Mouse (Mus musculus) ES-E14 (cell line): ENCODE data around the gene Thbd. TPM values are rescaled to one million over a fixed set of nuclear protein-coding genes. Genes with fewer than 3 reads are reported as not detected.

Source experiments
- DNase-seq: peaks from one replicate; pipeline ENCODE4 v3.0.0-alpha.2; 2013; ENCODE audit warnings: low read depth, low spot score
- H3K27ac ChIP-seq: 2 replicates; pipeline ENCODE4 v1.5.1; 2012; ENCODE audit warnings: low read depth, mild to moderate bottlenecking, low read length, moderate library complexity, mixed read lengths; ENCODE audit not compliant: poor library complexity, insufficient read depth, severe bottlenecking
- H3K36me3 ChIP-seq: 2 replicates; pipeline ENCODE4 v1.6.1; 2012; ENCODE audit warnings: mild to moderate bottlenecking, low read length, moderate library complexity, mixed read lengths; ENCODE audit not compliant: control insufficient read depth, poor library complexity, insufficient read depth, severe bottlenecking
- H3K4me1 ChIP-seq, 2 experiments: fragments of 150-350 bp in 1 of 2; sonication (generic) in 1 of 2; 2 replicates each; pipeline ENCODE4 v1.6.1; 2012; ENCODE audit warnings: low read length in 2 of 2, mild to moderate bottlenecking in 1 of 2, mixed read lengths in 1 of 2; ENCODE audit not compliant: control insufficient read depth in 2 of 2, insufficient read depth in 2 of 2, poor library complexity in 1 of 2
- H3K4me3 ChIP-seq, 2 experiments: fragments of 150-350 bp in 1 of 2; sonication (generic) in 1 of 2; 2 replicates each; pipeline ENCODE4 v1.5.1; 2012; ENCODE audit warnings: low read length in 2 of 2, low read depth in 1 of 2, mild to moderate bottlenecking in 1 of 2, mixed read lengths in 1 of 2; ENCODE audit not compliant: insufficient read depth in 1 of 2, poor library complexity in 1 of 2, severe bottlenecking in 1 of 2
- H3K9ac ChIP-seq: 2 replicates; pipeline ENCODE4 v1.6.1; 2012; ENCODE audit warnings: low read depth, mild to moderate bottlenecking, low read length, mixed read lengths; ENCODE audit not compliant: poor library complexity, insufficient read depth, severe bottlenecking
- H3K9me3 ChIP-seq: fragments of 150-350 bp; sonication (generic); 2 replicates; pipeline ENCODE4 v1.6.1; 2012; ENCODE audit warnings: low read depth, mild to moderate bottlenecking, low read length; ENCODE audit not compliant: control insufficient read depth, insufficient read depth
- CHD2 ChIP-seq: IDR thresholded peaks from 2 replicates; pipeline ENCODE4 v1.6.1; 2014; ENCODE audit warnings: mild to moderate bottlenecking, low read depth, low read length, inconsistent platforms
- HCFC1 ChIP-seq: IDR thresholded peaks from 2 replicates; pipeline ENCODE4 v1.6.1; 2012; ENCODE audit warnings: low read length, inconsistent platforms, borderline replicate concordance; ENCODE audit not compliant: insufficient read depth
- MAFK ChIP-seq: IDR thresholded peaks from 2 replicates; pipeline ENCODE4 v1.6.1; 2014; ENCODE audit warnings: mild to moderate bottlenecking, low read depth, low read length, inconsistent platforms; ENCODE audit not compliant: insufficient read depth
- ZC3H11A ChIP-seq: IDR thresholded peaks from 2 replicates; pipeline ENCODE4 v1.6.1; 2012; ENCODE audit warnings: low read depth, mild to moderate bottlenecking, inconsistent platforms, low read length, borderline replicate concordance
- ZNF384 ChIP-seq: IDR thresholded peaks from 2 replicates; pipeline ENCODE4 v1.6.1; 2012; ENCODE audit warnings: low read depth, low read length, inconsistent platforms
- in situ Hi-C, 2 experiments: fragments of 600-800 bp; cut with MboI; formaldehyde crosslinking; loops; one replicate each; pipeline ENCODE4 v1.15.1; 2025; ENCODE audit warnings: low sequenced_read_pairs in 2 of 2, inconsistent platforms in 1 of 2; ENCODE audit not compliant: unreplicated experiment in 2 of 2
- total RNA-seq: library from RNA; depleted of rRNA; stranded (reverse); fragments of 300-350 nt; gene quantifications from 2 replicates; pipeline ENCODE4 v1.2.3, GENCODE M21; 2012

Thbd gene
- total RNA-seq, 1 experiment: 4.6 TPM

- Histone ChIP-seq H3K27ac (no peak overlapping the region), H3K9ac (no peak overlapping the region), H3K4me1 (no peaks in the 10 kb centered on the region), H3K9me3 (no peaks in the 10 kb centered on the region), H3K4me3 (peak overlapping the region; percentile 8 to 16; a peak in 2 of 4 replicates), H3K36me3 (no peaks in the 10 kb centered on the region)
- no peak for TF ChIP-seq ZNF384
- TF ChIP-seq CHD2: no peak
- TF ChIP-seq MAFK: no peak
- no peak for TF ChIP-seq ZC3H11A
- TF ChIP-seq HCFC1: no peak
- in situ Hi-C loops: no loop called here
- no peak for DNase-seq
Observed at GRCm38 (mm10) chr2:148406971-148407869, 768 bp downstream of the Thbd start.

- in situ Hi-C loops: no loop called here
- H3K9ac ChIP-seq: no peak overlapping the region
- no peaks in the 10 kb centered on the region for H3K36me3 ChIP-seq
- H3K4me1 ChIP-seq: no peaks in the 10 kb centered on the region
- H3K9me3 ChIP-seq: no peaks in the 10 kb centered on the region
- TF ChIP-seq MAFK (no peak), ZC3H11A (no peak), ZNF384 (no peak), HCFC1 (no peak), CHD2 (no peak)
- no peak for DNase-seq
- no peak overlapping the region for H3K27ac ChIP-seq
- H3K4me3 ChIP-seq: 0 out of 4 replicates have a peak overlapping the region, but pooled peaks of 1 of the 2 experiments have one; percentile 13
Observed at GRCm38 (mm10) chr2:148406160-148406970, 1.6 kb downstream of the Thbd start.

- Histone ChIP-seq H3K9ac (no peak overlapping the region), H3K27ac (no peak overlapping the region), H3K4me1 (no peaks in the 10 kb centered on the region), H3K36me3 (no peaks in the 10 kb centered on the region), H3K9me3 (no peaks in the 10 kb centered on the region), H3K4me3 (no peak overlapping the region)
- no peak for DNase-seq
- in situ Hi-C loops: no loop called here
- no peak for TF ChIP-seq HCFC1
- no peak for TF ChIP-seq CHD2
- TF ChIP-seq MAFK: no peak
- no peak for TF ChIP-seq ZNF384
Observed at GRCm38 (mm10) chr2:148404906-148405305, 3.1 kb downstream of the Thbd start.

- no peaks in the 10 kb centered on the region for H3K9me3 ChIP-seq
- in situ Hi-C loops: no loop called here
- no peak for TF ChIP-seq CHD2
- no peak for TF ChIP-seq MAFK
- no peak for TF ChIP-seq HCFC1
- TF ChIP-seq ZNF384: no peak
- no peak for TF ChIP-seq ZC3H11A
- no peak overlapping the region for H3K27ac ChIP-seq
- H3K9ac ChIP-seq: no peak overlapping the region
- no peak for DNase-seq
- no peaks in the 10 kb centered on the region for H3K4me1 ChIP-seq
- no peaks in the 10 kb centered on the region for H3K36me3 ChIP-seq
- H3K4me3 ChIP-seq: no peak overlapping the region
Observed at GRCm38 (mm10) chr2:148402227-148402626, 5.8 kb downstream of the Thbd start.
